Mouse (Mus musculus) embryonic fibroblast, embryonic 13.5 days (primary cell): ENCODE data around the gene Slc22a18. TPM values are rescaled to one million over a fixed set of nuclear protein-coding genes. Genes with fewer than 3 reads are reported as not detected.

Experiments
- H3K27ac ChIP-seq: 2 replicates; pipeline ENCODE4 v1.5.1; 2012; ENCODE audit warnings: low read length, control low read depth, inconsistent platforms; ENCODE audit not compliant: insufficient read depth
- H3K4me1 ChIP-seq: 2 replicates; pipeline ENCODE4 v1.6.1; 2011; ENCODE audit warnings: low read length; ENCODE audit not compliant: control insufficient read depth, insufficient read depth
- H3K4me3 ChIP-seq: 2 replicates; pipeline ENCODE4 v1.5.1; 2011; ENCODE audit warnings: mild to moderate bottlenecking, control low read depth, low read length; ENCODE audit not compliant: insufficient read depth
- CTCF ChIP-seq: IDR thresholded peaks from 2 replicates; pipeline ENCODE4 v1.5.1; 2011; ENCODE audit warnings: mild to moderate bottlenecking, control low read depth, low read length, moderate library complexity, borderline replicate concordance; ENCODE audit not compliant: insufficient read depth
- POLR2A ChIP-seq: IDR thresholded peaks from 2 replicates; pipeline ENCODE4 v1.6.1; 2011; ENCODE audit warnings: low read depth, mild to moderate bottlenecking, control low read depth, low read length, moderate library complexity
- polyA plus RNA-seq: library from polyadenylated mRNA; stranded (reverse); fragments of >200 nt; gene quantifications from 2 replicates; pipeline ENCODE4 v1.2.4, GENCODE M21; 2011; ENCODE audit warnings: low read depth; ENCODE audit not compliant: missing spikeins, insufficient read length

Slc22a18 gene
- polyA plus RNA-seq, 1 experiment: 3.9 TPM

GRCm38 (mm10) chr7:143480498-143480897 is 7.0 kb downstream of the Slc22a18 start:
- TF ChIP-seq CTCF (peak; percentile 38; the same call in 1 of the 2 replicates), POLR2A (no peak)
- H3K27ac ChIP-seq: no peak overlapping the region
- H3K4me1 ChIP-seq: no peaks in the 10 kb centered on the region
- no peak overlapping the region for H3K4me3 ChIP-seq

- Histone ChIP-seq H3K27ac (no peak overlapping the region), H3K4me3 (no peak overlapping the region)
Observed at GRCm38 (mm10) chr7:143481806-143482387, 8.4 kb downstream of the Slc22a18 start.

DNA sequence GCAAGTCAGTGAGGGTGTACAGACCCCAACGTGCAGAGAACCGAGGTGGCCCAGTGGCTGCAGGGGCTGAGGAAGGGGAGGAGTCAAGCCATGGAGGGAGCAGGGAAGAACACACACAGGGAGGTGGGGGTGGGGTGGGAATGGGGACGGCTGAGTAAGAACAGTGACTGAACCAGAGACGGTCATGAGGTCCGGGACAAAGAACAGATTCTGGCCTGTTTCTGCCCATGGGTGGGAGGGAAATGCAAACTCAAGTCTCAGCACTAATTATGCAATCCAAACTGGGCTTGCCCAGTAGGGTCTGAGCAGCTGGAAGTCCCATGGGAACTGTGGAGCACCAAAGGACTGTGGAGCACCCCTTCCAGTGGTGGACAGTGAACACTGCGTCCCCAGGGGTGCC is 9.0 kb downstream of the Slc22a18 start:
- TF ChIP-seq CTCF: no peak
- no peak for TF ChIP-seq POLR2A
- Histone ChIP-seq H3K4me3 (no peak overlapping the region), H3K27ac (no peak overlapping the region), H3K4me1 (no peaks in the 10 kb centered on the region)

More at GRCm38 (mm10) chr7:143481806-143482387, 8.4 kb downstream of the Slc22a18 start:
- TF ChIP-seq POLR2A: no peak
- no peak for TF ChIP-seq CTCF
- H3K4me1 ChIP-seq: no peaks in the 10 kb centered on the region

- Histone ChIP-seq H3K27ac (no peak overlapping the region), H3K4me3 (no peak overlapping the region), H3K4me1 (no peaks in the 10 kb centered on the region)
- TF ChIP-seq POLR2A (no peak), CTCF (no peak)
Observed at GRCm38 (mm10) chr7:143489735-143490134, 16.2 kb downstream of the Slc22a18 start.

DNA sequence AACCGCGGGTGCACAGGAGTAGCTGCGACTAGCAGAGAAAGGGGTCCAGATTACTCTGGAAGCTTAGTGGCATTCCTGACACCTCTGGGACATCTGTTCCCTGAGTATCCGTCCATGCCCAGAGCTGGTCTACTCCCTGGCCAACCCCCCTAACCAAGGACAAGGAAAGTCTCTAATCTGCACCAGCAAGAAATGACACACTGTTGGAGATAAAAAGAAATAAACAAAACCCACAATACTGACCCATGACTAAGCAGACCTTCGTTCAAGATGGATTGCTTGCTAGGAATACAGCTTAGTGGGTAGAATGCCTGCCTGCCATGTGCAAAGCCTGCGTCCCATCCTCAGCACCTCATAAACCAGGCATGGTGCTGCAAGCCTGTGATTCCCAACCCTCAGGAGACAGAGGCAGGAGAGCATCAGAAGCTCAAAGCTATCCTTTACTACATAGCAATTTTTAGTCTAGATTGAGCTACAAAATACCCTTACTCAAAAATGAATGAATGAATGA is 20.1 kb downstream of the Slc22a18 start:
- Histone ChIP-seq H3K27ac (no peak overlapping the region), H3K4me3 (no peak overlapping the region), H3K4me1 (no peaks in the 10 kb centered on the region)
- no peak for TF ChIP-seq POLR2A
- TF ChIP-seq CTCF: no peak

- Histone ChIP-seq H3K4me3 (no peak overlapping the region), H3K4me1 (no peaks in the 10 kb centered on the region), H3K27ac (no peak overlapping the region)
- no peak for TF ChIP-seq POLR2A
- TF ChIP-seq CTCF: no peak
Observed at GRCm38 (mm10) chr7:143495104-143495961, 21.8 kb downstream of the Slc22a18 start.

GRCm38 (mm10) chr7:143498584-143498983 is 25.0 kb downstream of the Slc22a18 start:
- no peak for TF ChIP-seq POLR2A
- TF ChIP-seq CTCF: no peak
- Histone ChIP-seq H3K27ac (no peak overlapping the region), H3K4me1 (no peaks in the 10 kb centered on the region; the same call in 1 of the 2 replicates)

GRCm38 (mm10) chr7:143500912-143501311 is 27.4 kb downstream of the Slc22a18 start:
- TF ChIP-seq CTCF (no peak), POLR2A (no peak)
- H3K27ac ChIP-seq: no peak overlapping the region
- no peaks in the 10 kb centered on the region; the same call in 1 of the 2 replicates for H3K4me1 ChIP-seq
- H3K4me3 ChIP-seq: no peak overlapping the region

More at GRCm38 (mm10) chr7:143498584-143498983, 25.0 kb downstream of the Slc22a18 start:
- H3K4me3 ChIP-seq: no peak overlapping the region

- no peak for TF ChIP-seq POLR2A
- TF ChIP-seq CTCF: no peak
- Histone ChIP-seq H3K4me1 (no peaks in the 10 kb centered on the region; the same call in 1 of the 2 replicates), H3K4me3 (peak overlapping the region; percentile 35), H3K27ac (no peak overlapping the region)
Observed at GRCm38 (mm10) chr7:143501643-143502417, 28.3 kb downstream of the Slc22a18 start.
